Mouse (Mus musculus) lung, embryonic 16.5 days (tissue): ENCODE results near the gene Depdc1b. TPM values are rescaled to one million over a fixed set of nuclear protein-coding genes. Genes with fewer than 3 reads are reported as not detected.

ENCODE experiments used
- ATAC-seq: fragments of 200-750 bp; cut with Nextera tagmentation; 2 replicates; pipeline ENCODE4 v1.8.0; 2017; ENCODE audit warnings: low read depth, mild to moderate bottlenecking, moderate library complexity
- H3K27ac ChIP-seq: fragments of 300-500 bp; sonication (generic); 2 replicates; pipeline ENCODE4 v1.5.1; 2014; ENCODE audit warnings: mild to moderate bottlenecking, control low read depth, low read length
- H3K27me3 ChIP-seq: fragments of 300-500 bp; sonication (generic); 2 replicates; pipeline ENCODE4 v1.6.1; 2014; ENCODE audit warnings: low read depth, low read length, mixed read lengths; ENCODE audit not compliant: control insufficient read depth, insufficient read depth
- H3K36me3 ChIP-seq: fragments of 300-500 bp; sonication (generic); 2 replicates; pipeline ENCODE4 v1.6.1; 2014; ENCODE audit warnings: low read length; ENCODE audit not compliant: control insufficient read depth, insufficient read depth
- H3K4me1 ChIP-seq: fragments of 300-500 bp; sonication (generic); replicated peaks from 2 replicates; pipeline ENCODE4 v1.6.1; 2014; ENCODE audit warnings: low read length, mixed read lengths; ENCODE audit not compliant: control insufficient read depth, insufficient read depth
- H3K4me2 ChIP-seq: fragments of 300-500 bp; sonication (generic); 2 replicates; pipeline ENCODE4 v1.6.1; 2014; ENCODE audit warnings: low read depth, low read length, control low read depth
- H3K4me3 ChIP-seq: fragments of 300-500 bp; sonication (generic); 2 replicates; pipeline ENCODE4 v1.5.1; 2014; ENCODE audit warnings: mild to moderate bottlenecking, low read length, control low read depth
- H3K9ac ChIP-seq: fragments of 300-500 bp; sonication (generic); 2 replicates; pipeline ENCODE4 v1.6.1; 2014; ENCODE audit warnings: low read length, control low read depth
- H3K9me3 ChIP-seq: fragments of 300-500 bp; sonication (generic); 2 replicates; pipeline ENCODE4 v1.6.1; 2016; ENCODE audit warnings: low read length; ENCODE audit not compliant: control insufficient read depth
- WGBS: fragments of 180-500 bp; shearing (Covaris S2); extraction: QIAGEN DNeasy Blood & Tissue Kit; methylation state at CpG from one replicate; pipeline ENCODE4 v1.1.7; 2014; 5-methylcytosine and 5-hydroxymethylcytosine counted together
- polyA plus RNA-seq: library from polyadenylated mRNA; unstranded; fragments of >200 nt; fragmentation: Nextera tagmentation; extraction: Ambion mirVana; gene quantifications from 2 replicates; pipeline ENCODE4 v1.2.1, GENCODE M21; 2015

The Depdc1b gene
- polyA plus RNA-seq, result 13.3 and 14.3 TPM in 2 replicates

DNA sequence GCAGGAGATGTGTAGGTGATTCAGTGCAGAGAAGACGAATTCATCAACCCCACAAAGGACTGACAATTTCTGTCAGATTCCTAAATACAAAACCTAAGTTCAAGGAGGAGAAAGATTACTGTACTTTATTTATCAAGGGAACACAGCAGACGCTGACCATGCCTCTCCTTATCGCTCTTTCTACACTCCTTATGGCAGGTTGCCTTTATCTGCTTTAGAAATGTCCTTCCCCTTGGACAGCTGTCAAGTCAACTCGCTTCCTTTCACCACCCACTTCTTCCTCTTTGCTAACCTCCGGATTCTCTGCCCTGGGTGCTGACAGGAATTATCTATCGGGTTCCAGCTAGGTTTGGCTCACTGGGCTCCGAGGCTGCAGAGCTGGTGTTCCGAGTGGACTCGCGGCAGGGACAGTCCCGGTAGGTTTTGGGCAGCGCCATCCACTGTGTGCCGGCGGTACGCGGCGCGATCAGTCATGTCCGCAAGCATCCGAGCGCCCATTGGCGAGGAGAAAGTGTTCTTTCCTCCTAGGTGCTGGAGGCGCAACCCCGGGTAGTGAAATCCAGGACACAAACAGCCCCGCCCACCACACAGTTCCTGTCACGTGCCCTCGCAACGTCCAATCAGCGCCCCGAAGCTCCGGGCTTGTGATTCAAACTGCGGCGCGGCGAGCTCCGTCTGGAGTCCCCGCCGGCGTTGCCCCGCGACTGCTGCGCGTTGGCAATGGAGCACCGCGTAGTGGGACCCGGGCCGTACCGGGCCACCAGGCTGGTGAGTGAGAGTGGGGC lies at the start of gene Depdc1b:
Gene Depdc1b, plus strand, starts transcription at position 631 of the 785 bp plus-strand sequence.
- peak within 1 kb of the TSS; percentile 95 for H3K4me2 ChIP-seq
- peak within 1 kb of the TSS; percentile 83 for H3K9ac ChIP-seq
- whole genome bisulfite sequencing, result under 1% methylated on average over 48 of the region's 48 CpGs
- peak within 1 kb of the TSS; percentile 85 for H3K4me3 ChIP-seq
- peaks cover 16% of the 10 kb centered on the region for H3K4me1 ChIP-seq
- H3K9me3 ChIP-seq, result no peaks in the 10 kb centered on the region
- H3K36me3 ChIP-seq, result no peaks in the 10 kb centered on the region
- no peaks in the 10 kb centered on the region for H3K27me3 ChIP-seq
- ATAC-seq, result peak; percentile 99
- H3K27ac ChIP-seq, result peak within 1 kb of the TSS; percentile 85

GRCm38 (mm10) chr13:108267841-108268634 lies 48.1 kb upstream of the Depdc1b start:
- H3K9ac ChIP-seq, result no peak overlapping the region
- no peaks in the 10 kb centered on the region for H3K9me3 ChIP-seq
- no peak overlapping the region for H3K4me2 ChIP-seq
- 61% methylated on average over 9 of the region's 9 CpGs for WGBS
- H3K4me3 ChIP-seq, result no peak overlapping the region
- H3K27me3 ChIP-seq, result no peaks in the 10 kb centered on the region
- H3K4me1 ChIP-seq, result peaks cover 1% of the 10 kb centered on the region; the same call in 1 of the 2 replicates
- no peak for ATAC-seq
- H3K36me3 ChIP-seq, result no peaks in the 10 kb centered on the region
- no peak overlapping the region for H3K27ac ChIP-seq

- Histone ChIP-seq H3K9me3 (no peaks in the 10 kb centered on the region), H3K9ac (no peak overlapping the region), H3K4me3 (no peak overlapping the region), H3K4me1 (peaks cover 6% of the 10 kb centered on the region; the same call in 1 of the 2 replicates), H3K36me3 (no peaks in the 10 kb centered on the region), H3K27ac (no peak overlapping the region), H3K4me2 (no peak overlapping the region), H3K27me3 (no peaks in the 10 kb centered on the region)
- no peak for ATAC-seq
- 42% methylated on average over 7 of the region's 7 CpGs for WGBS
Observed at GRCm38 (mm10) chr13:108271458-108272148, 44.5 kb upstream of the Depdc1b start.

DNA sequence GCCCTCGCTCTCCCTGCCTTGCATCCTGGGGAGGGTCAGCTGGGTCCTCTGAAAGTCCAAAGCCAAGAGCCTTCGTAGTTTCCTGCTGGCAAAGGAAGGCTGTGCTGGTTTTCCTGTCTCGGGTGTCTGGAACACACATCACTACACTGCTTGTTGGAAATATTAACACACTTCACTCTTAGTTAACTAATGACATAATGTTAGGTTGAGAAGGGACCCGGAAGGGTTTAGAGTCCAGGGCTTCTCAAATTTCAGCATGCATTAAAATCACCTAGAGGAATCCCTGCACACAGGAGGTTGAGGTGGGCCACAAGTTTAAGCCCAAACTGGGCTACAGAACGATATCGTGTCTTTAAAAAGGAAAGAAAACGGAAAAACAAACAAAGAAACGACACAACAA lies 43.8 kb upstream of the Depdc1b start:
- Histone ChIP-seq H3K9me3 (no peaks in the 10 kb centered on the region), H3K4me3 (no peak overlapping the region), H3K9ac (no peak overlapping the region), H3K27ac (no peak overlapping the region), H3K36me3 (no peaks in the 10 kb centered on the region), H3K4me2 (no peak overlapping the region), H3K27me3 (no peaks in the 10 kb centered on the region), H3K4me1 (peaks cover 6% of the 10 kb centered on the region; the same call in 1 of the 2 replicates)
- 44% methylated on average over 8 of the region's 8 CpGs for WGBS
- no peak for ATAC-seq

GRCm38 (mm10) chr13:108273034-108273433 lies 43.1 kb upstream of the Depdc1b start:
- Histone ChIP-seq H3K4me3 (no peak overlapping the region), H3K27ac (no peak overlapping the region), H3K4me1 (peaks cover 6% of the 10 kb centered on the region; the same call in 1 of the 2 replicates), H3K9ac (0 out of 2 replicates have a peak overlapping the region, but pooled peaks have one; percentile 4), H3K36me3 (no peaks in the 10 kb centered on the region), H3K27me3 (no peaks in the 10 kb centered on the region), H3K9me3 (no peaks in the 10 kb centered on the region), H3K4me2 (peak overlapping the region; percentile 18; the same call in 1 of the 2 replicates)
- peak; percentile 31; the same call in 1 of the 2 replicates for ATAC-seq
- WGBS, result 46% methylated on average over 15 of the region's 15 CpGs

DNA sequence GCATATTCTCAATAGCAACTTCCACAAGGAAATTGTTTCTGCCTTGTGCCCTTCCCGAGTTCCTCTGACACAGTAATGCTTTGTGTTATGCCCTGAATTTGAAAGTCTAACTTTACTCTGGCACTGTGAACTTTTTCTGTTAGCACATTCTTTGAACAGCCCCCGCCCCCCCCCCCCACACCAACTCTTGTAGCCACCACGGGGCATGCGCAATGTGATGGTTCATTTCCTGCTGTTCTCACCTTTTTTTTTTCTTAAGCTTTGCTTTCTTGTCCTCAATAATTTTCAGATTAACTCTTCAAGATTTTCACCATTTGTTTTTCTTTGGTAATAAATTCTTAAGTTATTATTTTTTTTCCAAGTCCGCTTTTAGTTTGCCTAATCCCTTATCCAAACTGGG lies 42.7 kb upstream of the Depdc1b start:
- H3K27me3 ChIP-seq, result no peaks in the 10 kb centered on the region
- peak overlapping the region; percentile 18; the same call in 1 of the 2 replicates for H3K4me2 ChIP-seq
- no peak overlapping the region for H3K27ac ChIP-seq
- H3K36me3 ChIP-seq, result no peaks in the 10 kb centered on the region
- H3K9me3 ChIP-seq, result no peaks in the 10 kb centered on the region
- no peak overlapping the region for H3K9ac ChIP-seq
- H3K4me3 ChIP-seq, result no peak overlapping the region
- peak; percentile 26; the same call in 1 of the 2 replicates for ATAC-seq
- H3K4me1 ChIP-seq, result peaks cover 6% of the 10 kb centered on the region; the same call in 1 of the 2 replicates
- 26% methylated on average over 5 of the region's 5 CpGs for WGBS

GRCm38 (mm10) chr13:108276561-108276960 lies 39.6 kb upstream of the Depdc1b start:
- H3K9ac ChIP-seq, result no peak overlapping the region
- WGBS, result 43% methylated on average over 1 of the region's 1 CpGs
- no peaks in the 10 kb centered on the region for H3K36me3 ChIP-seq
- no peak overlapping the region for H3K27ac ChIP-seq
- no peak overlapping the region for H3K4me3 ChIP-seq
- H3K4me1 ChIP-seq, result peaks cover 8% of the 10 kb centered on the region; the same call in 1 of the 2 replicates
- no peak overlapping the region for H3K4me2 ChIP-seq
- no peak for ATAC-seq
- no peaks in the 10 kb centered on the region for H3K9me3 ChIP-seq
- H3K27me3 ChIP-seq, result no peaks in the 10 kb centered on the region

DNA sequence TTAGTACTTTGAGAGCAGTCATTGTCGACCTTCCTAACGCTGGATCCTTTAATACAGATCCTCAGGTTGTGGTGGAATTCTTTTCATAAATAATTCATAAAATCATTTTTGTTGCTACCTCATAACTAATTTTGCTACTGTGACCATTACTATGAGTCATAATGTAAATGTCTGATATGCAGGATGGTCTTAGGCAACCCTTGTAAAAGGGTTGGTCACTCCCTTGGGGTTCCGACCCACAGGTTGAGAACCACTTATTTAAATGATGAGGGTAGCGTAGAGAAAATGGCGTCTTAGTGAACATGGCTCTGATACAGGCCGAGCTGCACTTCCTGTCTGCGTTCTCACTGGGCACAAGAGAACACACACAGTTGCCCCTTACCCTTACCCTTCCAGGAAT lies 38.8 kb upstream of the Depdc1b start:
- Histone ChIP-seq H3K4me1 (peaks cover 8% of the 10 kb centered on the region; the same call in 1 of the 2 replicates), H3K36me3 (no peaks in the 10 kb centered on the region), H3K4me3 (no peak overlapping the region), H3K9ac (no peak overlapping the region), H3K27ac (no peak overlapping the region), H3K4me2 (no peak overlapping the region), H3K27me3 (no peaks in the 10 kb centered on the region), H3K9me3 (no peaks in the 10 kb centered on the region)
- WGBS, result 87% methylated on average over 7 of the region's 7 CpGs
- ATAC-seq, result no peak
